Mouse (Mus musculus) gastrocnemius, adult 18-20 months (tissue): ENCODE measurements around the gene Scnn1a. TPM values are rescaled to one million over a fixed set of nuclear protein-coding genes. Genes with fewer than 3 reads are reported as not detected.

Source experiments
- DNase-seq: peaks from one replicate; pipeline ENCODE4 v3.0.0; 2021; ENCODE audit warnings: low spot score
- total RNA-seq, 2 experiments: library from RNA; stranded (reverse); gene quantifications; 2 replicates each; pipeline ENCODE4 v1.2.3; 2021

The Scnn1a gene
- total RNA-seq, 2 experiments from 2014 or later: 0.19 to 0.25 TPM

GRCm38 (mm10) chr6:125340244-125340643, 19.8 kb downstream of the Scnn1a start:
- no peak for DNase-seq

GRCm38 (mm10) chr6:125342198-125342597, 21.7 kb downstream of the Scnn1a start:
- no peak for DNase-seq

GRCm38 (mm10) chr6:125344084-125344483, 23.6 kb downstream of the Scnn1a start:
- DNase-seq: peak; percentile 39

- no peak for DNase-seq
These were observed 24.4 kb downstream of the Scnn1a start for GRCm38 (mm10) chr6:125344866-125345265.

GRCm38 (mm10) chr6:125345625-125346024, 25.2 kb downstream of the Scnn1a start:
- no peak for DNase-seq

GRCm38 (mm10) chr6:125346029-125346428, 25.6 kb downstream of the Scnn1a start:
- DNase-seq: no peak

GRCm38 (mm10) chr6:125348721-125349574, 28.5 kb downstream of the Scnn1a start, which contains the start of gene Tnfrsf1a:
TSS of gene Tnfrsf1a (plus strand) at chr6:125349362.
- DNase-seq: no peak

GRCm38 (mm10) chr6:125349575-125350230, 29.2 kb downstream of the Scnn1a start:
- peak; percentile 67 for DNase-seq

GRCm38 (mm10) chr6:125350231-125350994, 30.0 kb downstream of the Scnn1a start:
- DNase-seq: peak; percentile 66

GRCm38 (mm10) chr6:125350995-125351324, 30.5 kb downstream of the Scnn1a start:
- no peak for DNase-seq

GRCm38 (mm10) chr6:125351368-125352045, 31.0 kb downstream of the Scnn1a start:
- DNase-seq: peak; percentile 74

- DNase-seq: no peak
These were observed 31.6 kb downstream of the Scnn1a start for GRCm38 (mm10) chr6:125352046-125352384.

GRCm38 (mm10) chr6:125352811-125353210, 32.4 kb downstream of the Scnn1a start:
- DNase-seq: no peak

GRCm38 (mm10) chr6:125353221-125353620, 32.8 kb downstream of the Scnn1a start:
- DNase-seq: no peak

GRCm38 (mm10) chr6:125353655-125354054, 33.2 kb downstream of the Scnn1a start:
- DNase-seq: no peak

GRCm38 (mm10) chr6:125354352-125355151, 34.1 kb downstream of the Scnn1a start:
- DNase-seq: peak; percentile 78

- no peak for DNase-seq
These were observed 34.8 kb downstream of the Scnn1a start for GRCm38 (mm10) chr6:125355197-125355741.

- no peak for DNase-seq
These were observed 35.8 kb downstream of the Scnn1a start for GRCm38 (mm10) chr6:125356264-125356663.

- DNase-seq: no peak
These were observed 36.9 kb downstream of the Scnn1a start for GRCm38 (mm10) chr6:125357334-125357733.

- no peak for DNase-seq
These were observed 39.5 kb downstream of the Scnn1a start for GRCm38 (mm10) chr6:125359999-125360398.
